Mouse (Mus musculus) heart, postnatal 0 days (tissue): ENCODE measurements around the gene Prrt3.

ENCODE experiments used
- CTCF ChIP-seq: IDR thresholded peaks from 2 replicates; pipeline ENCODE4 v1.5.1; 2016; ENCODE audit warnings: antibody characterized with exemption, control low read depth, low read depth
- EP300 ChIP-seq: IDR thresholded peaks from 2 replicates; pipeline ENCODE4 v1.6.1; 2016; ENCODE audit warnings: antibody characterized with exemption, low read depth

GRCm38 (mm10) chr6:113499346-113499745 lies 2.4 kb downstream of the Prrt3 start:
- TF ChIP-seq CTCF: no peak
- no peak for TF ChIP-seq EP300
